Mouse (Mus musculus): ENCODE measurements around the gene Rad23b. TPM values are rescaled to one million over a fixed set of nuclear protein-coding genes. Genes with fewer than 3 reads are reported as not detected.
A peak's percentile ranks its signal among the peaks of the same experiment; 100 is the strongest.
"Not testable (repeated sequence)": the region's sequence is repeated elsewhere in the genome, so short reads cannot be mapped to it uniquely, and the experiment has no call there.

The Rad23b gene
- polyA plus RNA-seq (2011; ENCODE audit: insufficient read depth, insufficient read length, low read depth, missing spikeins) = 307 and 313 TPM in 2 replicates

GRCm38 (mm10) chr4:55349452-55350218, at the start of gene Rad23b:
Gene Rad23b (plus strand): TSS chr4:55350043.
- Histone ChIP-seq H3K9me3 (replicated peaks; ENCODE audit: control insufficient read depth, insufficient read depth, low read length, poor library complexity, severe bottlenecking) (no peaks in the 10 kb centered on the region), H3K4me3 (ENCODE audit: low read depth, low read length) (peak within 1 kb of the TSS; percentile 92)
- TF ChIP-seq POLR2A (IDR thresholded peaks at IDR 0.05; ENCODE audit: insufficient read depth, low read length) = peak; percentile 92
- TF ChIP-seq CTCF (IDR thresholded peaks at IDR 0.05; ENCODE audit: low read depth, low read length) = no peak

GRCm38 (mm10) chr4:55304121-55304520, 45.7 kb upstream of the Rad23b start:
- no peak overlapping the region for H3K9ac ChIP-seq (ENCODE audit: low read depth, poor library complexity, severe bottlenecking)
- H3K27me3 ChIP-seq (ENCODE audit: control insufficient read depth, insufficient read depth, low read length, poor library complexity, severe bottlenecking) = no peaks in the 10 kb centered on the region
- H3K9me3 ChIP-seq (replicated peaks; ENCODE audit: control insufficient read depth, insufficient read depth, low read length, poor library complexity, severe bottlenecking) = peaks cover 3% of the 10 kb centered on the region
- H3K27ac ChIP-seq (ENCODE audit: insufficient read depth, low read length) = no peak overlapping the region
- H3K4me1 ChIP-seq (ENCODE audit: control insufficient read depth, insufficient read depth, low read length) = peaks cover 2% of the 10 kb centered on the region
- no peaks in the 10 kb centered on the region for H3K36me3 ChIP-seq (ENCODE audit: control insufficient read depth, insufficient read depth, low read length, poor library complexity, severe bottlenecking)
- H3K4me3 ChIP-seq (ENCODE audit: low read depth, low read length) = no peak overlapping the region
- TF ChIP-seq POLR2A (IDR thresholded peaks at IDR 0.05; ENCODE audit: insufficient read depth, low read length) (no peak), CTCF (IDR thresholded peaks at IDR 0.05; ENCODE audit: low read depth, low read length) (no peak), EP300 (IDR thresholded peaks at IDR 0.05; ENCODE audit: insufficient read depth, low read depth, low read length) (no peak)

More at GRCm38 (mm10) chr4:55349452-55350218, at the start of gene Rad23b:
- no peaks in the 10 kb centered on the region for H3K4me1 ChIP-seq (ENCODE audit: control insufficient read depth, insufficient read depth, low read length)
- peak within 1 kb of the TSS; percentile 96 for H3K9ac ChIP-seq (ENCODE audit: low read depth, poor library complexity, severe bottlenecking)
- H3K27ac ChIP-seq (ENCODE audit: insufficient read depth, low read length) = peak within 1 kb of the TSS; percentile 92
- H3K27me3 ChIP-seq (ENCODE audit: control insufficient read depth, insufficient read depth, low read length, poor library complexity, severe bottlenecking) = no peaks in the 10 kb centered on the region
- no peaks in the 10 kb centered on the region; the same call in 1 of the 2 replicates for H3K36me3 ChIP-seq (ENCODE audit: control insufficient read depth, insufficient read depth, low read length, poor library complexity, severe bottlenecking)

GRCm38 (mm10) chr4:55306636-55307035, 43.2 kb upstream of the Rad23b start:
- Histone ChIP-seq H3K4me1 (ENCODE audit: control insufficient read depth, insufficient read depth, low read length) (peaks cover 2% of the 10 kb centered on the region), H3K9ac (ENCODE audit: low read depth, poor library complexity, severe bottlenecking) (no peak overlapping the region), H3K4me3 (ENCODE audit: low read depth, low read length) (no peak overlapping the region), H3K27ac (ENCODE audit: insufficient read depth, low read length) (peak overlapping the region; percentile 15; the same call in 1 of the 2 replicates), H3K27me3 (ENCODE audit: control insufficient read depth, insufficient read depth, low read length, poor library complexity, severe bottlenecking) (no peaks in the 10 kb centered on the region), H3K36me3 (ENCODE audit: control insufficient read depth, insufficient read depth, low read length, poor library complexity, severe bottlenecking) (no peaks in the 10 kb centered on the region), H3K9me3 (replicated peaks; ENCODE audit: control insufficient read depth, insufficient read depth, low read length, poor library complexity, severe bottlenecking) (peaks cover 3% of the 10 kb centered on the region)
- no peak for TF ChIP-seq POLR2A (IDR thresholded peaks at IDR 0.05; ENCODE audit: insufficient read depth, low read length)
- no peak for TF ChIP-seq CTCF (IDR thresholded peaks at IDR 0.05; ENCODE audit: low read depth, low read length)
- TF ChIP-seq EP300 (IDR thresholded peaks at IDR 0.05; ENCODE audit: insufficient read depth, low read depth, low read length) = no peak

GRCm38 (mm10) chr4:55316726-55317125, 33.1 kb upstream of the Rad23b start:
- H3K27ac ChIP-seq (ENCODE audit: insufficient read depth, low read length) = no peak overlapping the region
- H3K4me3 ChIP-seq (ENCODE audit: low read depth, low read length) = no peak overlapping the region
- no peak overlapping the region for H3K9ac ChIP-seq (ENCODE audit: low read depth, poor library complexity, severe bottlenecking)
- no peaks in the 10 kb centered on the region for H3K27me3 ChIP-seq (ENCODE audit: control insufficient read depth, insufficient read depth, low read length, poor library complexity, severe bottlenecking)
- H3K4me1 ChIP-seq (ENCODE audit: control insufficient read depth, insufficient read depth, low read length) = no peaks in the 10 kb centered on the region
- no peaks in the 10 kb centered on the region for H3K36me3 ChIP-seq (ENCODE audit: control insufficient read depth, insufficient read depth, low read length, poor library complexity, severe bottlenecking)
- H3K9me3 ChIP-seq (replicated peaks; ENCODE audit: control insufficient read depth, insufficient read depth, low read length, poor library complexity, severe bottlenecking) = no peaks in the 10 kb centered on the region
- TF ChIP-seq CTCF (IDR thresholded peaks at IDR 0.05; ENCODE audit: low read depth, low read length) (no peak), POLR2A (IDR thresholded peaks at IDR 0.05; ENCODE audit: insufficient read depth, low read length) (no peak), EP300 (IDR thresholded peaks at IDR 0.05; ENCODE audit: insufficient read depth, low read depth, low read length) (no peak)

- not testable (repeated sequence) for H3K9ac ChIP-seq (ENCODE audit: low read depth, poor library complexity, severe bottlenecking); H3K36me3 ChIP-seq (ENCODE audit: control insufficient read depth, insufficient read depth, low read length, poor library complexity, severe bottlenecking); H3K4me1 ChIP-seq (ENCODE audit: control insufficient read depth, insufficient read depth, low read length); H3K27me3 ChIP-seq (ENCODE audit: control insufficient read depth, insufficient read depth, low read length, poor library complexity, severe bottlenecking); H3K27ac ChIP-seq (ENCODE audit: insufficient read depth, low read length); H3K9me3 ChIP-seq (replicated peaks; ENCODE audit: control insufficient read depth, insufficient read depth, low read length, poor library complexity, severe bottlenecking); H3K4me3 ChIP-seq (ENCODE audit: low read depth, low read length)
Measured at GRCm38 (mm10) chr4:55318350-55318749, 31.5 kb upstream of the Rad23b start.

- no peaks in the 10 kb centered on the region for H3K36me3 ChIP-seq (ENCODE audit: control insufficient read depth, insufficient read depth, low read length, poor library complexity, severe bottlenecking)
- no peak overlapping the region for H3K9ac ChIP-seq (ENCODE audit: low read depth, poor library complexity, severe bottlenecking)
- peak overlapping the region; percentile 80 for H3K27ac ChIP-seq (ENCODE audit: insufficient read depth, low read length)
- no peaks in the 10 kb centered on the region for H3K27me3 ChIP-seq (ENCODE audit: control insufficient read depth, insufficient read depth, low read length, poor library complexity, severe bottlenecking)
- no peak for TF ChIP-seq EP300 (IDR thresholded peaks at IDR 0.05; ENCODE audit: insufficient read depth, low read depth, low read length)
- no peak for TF ChIP-seq POLR2A (IDR thresholded peaks at IDR 0.05; ENCODE audit: insufficient read depth, low read length)
- no peak for TF ChIP-seq CTCF (IDR thresholded peaks at IDR 0.05; ENCODE audit: low read depth, low read length)
- H3K4me3 ChIP-seq (ENCODE audit: low read depth, low read length) = no peak overlapping the region
- peaks cover 2% of the 10 kb centered on the region for H3K4me1 ChIP-seq (ENCODE audit: control insufficient read depth, insufficient read depth, low read length)
- H3K9me3 ChIP-seq (replicated peaks; ENCODE audit: control insufficient read depth, insufficient read depth, low read length, poor library complexity, severe bottlenecking) = no peaks in the 10 kb centered on the region
Measured at GRCm38 (mm10) chr4:55325786-55326518, 23.9 kb upstream of the Rad23b start.
